Mouse (Mus musculus) lung, postnatal 25 days (tissue): ENCODE measurements around the gene Mef2c.

Source experiments
- DNase-seq: peaks from one replicate; pipeline ENCODE4 v3.0.0; 2022; ENCODE audit warnings: low spot score

The Mef2c gene

GRCm38 (mm10) chr13:83503919-83504318 is at the start of gene Mef2c:
TSS of gene Mef2c (plus strand) at chr13:83504034.
- DNase-seq: no peak

GRCm38 (mm10) chr13:83458729-83459128 is 45.1 kb upstream of the Mef2c start:
- no peak for DNase-seq

GRCm38 (mm10) chr13:83459600-83459999 is 44.2 kb upstream of the Mef2c start:
- no peak for DNase-seq

GRCm38 (mm10) chr13:83460620-83461019 is 43.2 kb upstream of the Mef2c start:
- no peak for DNase-seq

- no peak for DNase-seq
These were observed 42.3 kb upstream of the Mef2c start for GRCm38 (mm10) chr13:83461556-83461955.

- DNase-seq: no peak
These were observed 37.1 kb upstream of the Mef2c start for GRCm38 (mm10) chr13:83466756-83467155.

GRCm38 (mm10) chr13:83468794-83469193 is 35.0 kb upstream of the Mef2c start:
- DNase-seq: no peak

GRCm38 (mm10) chr13:83473755-83474154 is 30.1 kb upstream of the Mef2c start:
- DNase-seq: no peak

- DNase-seq: no peak
These were observed 23.4 kb upstream of the Mef2c start for GRCm38 (mm10) chr13:83480388-83480787.

- DNase-seq: no peak
These were observed 22.5 kb upstream of the Mef2c start for GRCm38 (mm10) chr13:83481310-83481709.

- DNase-seq: no peak
These were observed 21.7 kb upstream of the Mef2c start for GRCm38 (mm10) chr13:83482087-83482486.

- DNase-seq: no peak
These were observed 19.6 kb upstream of the Mef2c start for GRCm38 (mm10) chr13:83484215-83484614.

GRCm38 (mm10) chr13:83484721-83485369 is 19.0 kb upstream of the Mef2c start:
- DNase-seq: no peak

GRCm38 (mm10) chr13:83492051-83492450 is 11.8 kb upstream of the Mef2c start:
- DNase-seq: no peak

- no peak for DNase-seq
These were observed 6.1 kb upstream of the Mef2c start for GRCm38 (mm10) chr13:83497708-83498107.

GRCm38 (mm10) chr13:83499526-83499925 is 4.3 kb upstream of the Mef2c start:
- no peak for DNase-seq

GRCm38 (mm10) chr13:83507687-83508086 is 3.9 kb downstream of the Mef2c start:
- no peak for DNase-seq

- no peak for DNase-seq
These were observed 11.2 kb downstream of the Mef2c start for GRCm38 (mm10) chr13:83515013-83515547.

GRCm38 (mm10) chr13:83517660-83518609 is 14.1 kb downstream of the Mef2c start:
- peak; percentile 62 for DNase-seq

- DNase-seq: no peak
These were observed 17.0 kb downstream of the Mef2c start for GRCm38 (mm10) chr13:83520807-83521206.

- DNase-seq: peak; percentile 46
These were observed 19.6 kb downstream of the Mef2c start for GRCm38 (mm10) chr13:83523232-83523969.
